Mouse (Mus musculus): ENCODE measurements around the gene Epb41l4b.

DNA sequence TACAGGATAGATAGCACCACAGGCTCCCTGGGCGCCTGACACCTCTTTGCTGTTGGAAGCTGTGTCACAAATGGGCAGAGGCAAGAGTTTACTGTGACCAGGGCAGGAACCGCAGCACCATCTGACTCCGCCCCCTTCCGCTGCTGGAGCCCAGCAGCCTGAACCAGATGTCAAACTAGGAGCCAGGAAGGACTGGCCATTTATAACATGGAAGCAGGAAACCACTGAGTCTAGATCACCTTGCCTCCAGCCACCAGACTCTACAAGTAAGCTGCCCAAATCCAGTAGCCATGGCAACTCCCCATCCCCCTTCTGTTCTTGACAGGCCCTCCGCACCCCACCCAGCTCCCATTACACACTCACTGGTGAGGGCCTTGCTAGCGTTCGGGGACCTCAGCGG lies 102.8 kb downstream of the Epb41l4b start:
- TF ChIP-seq CTCF (IDR thresholded peaks at IDR 0.05; ENCODE audit: low read depth) (no peak), EP300 (optimal IDR thresholded peaks at IDR 0.05) (no peak)
